Mouse (Mus musculus) erythroblast, embryonic 14.5 days (primary cell): ENCODE measurements around the gene Zmym1. TPM values are rescaled to one million over a fixed set of nuclear protein-coding genes. Genes with fewer than 3 reads are reported as not detected.

Experiments
- H3K27me3 ChIP-seq: 2 replicates; pipeline ENCODE4 v1.6.1; 2012; ENCODE audit warnings: inconsistent platforms; ENCODE audit not compliant: control insufficient read depth
- H3K36me3 ChIP-seq: 2 replicates; pipeline ENCODE4 v1.6.1; 2012; ENCODE audit warnings: mild to moderate bottlenecking, inconsistent platforms; ENCODE audit not compliant: control insufficient read depth
- H3K4me1 ChIP-seq: 2 replicates; pipeline ENCODE4 v1.6.1; 2012; ENCODE audit warnings: inconsistent platforms; ENCODE audit not compliant: control insufficient read depth
- H3K4me3 ChIP-seq: replicated peaks from 2 replicates; pipeline ENCODE3; 2012; ENCODE audit warnings: moderate library complexity, mild to moderate bottlenecking, inconsistent platforms
- H3K9me3 ChIP-seq: 2 replicates; pipeline ENCODE4 v1.6.1; 2012; ENCODE audit warnings: low read length, inconsistent platforms, mixed read lengths; ENCODE audit not compliant: control insufficient read depth
- GATA1 ChIP-seq: IDR thresholded peaks from 2 replicates; pipeline ENCODE4 v1.6.1; 2012; ENCODE audit warnings: low read length, inconsistent platforms, mixed read lengths
- TAL1 ChIP-seq: IDR thresholded peaks from 3 replicates; pipeline ENCODE4 v1.6.1; 2012; ENCODE audit warnings: low read length, inconsistent platforms, mixed read lengths
- polyA plus RNA-seq: library from polyadenylated mRNA; stranded (reverse); fragments of >175 nt; gene quantifications from 2 replicates; pipeline ENCODE4 v1.2.3, GENCODE M21; 2012

Zmym1 gene
- polyA plus RNA-seq, 1 experiment, result 0.03 TPM

DNA sequence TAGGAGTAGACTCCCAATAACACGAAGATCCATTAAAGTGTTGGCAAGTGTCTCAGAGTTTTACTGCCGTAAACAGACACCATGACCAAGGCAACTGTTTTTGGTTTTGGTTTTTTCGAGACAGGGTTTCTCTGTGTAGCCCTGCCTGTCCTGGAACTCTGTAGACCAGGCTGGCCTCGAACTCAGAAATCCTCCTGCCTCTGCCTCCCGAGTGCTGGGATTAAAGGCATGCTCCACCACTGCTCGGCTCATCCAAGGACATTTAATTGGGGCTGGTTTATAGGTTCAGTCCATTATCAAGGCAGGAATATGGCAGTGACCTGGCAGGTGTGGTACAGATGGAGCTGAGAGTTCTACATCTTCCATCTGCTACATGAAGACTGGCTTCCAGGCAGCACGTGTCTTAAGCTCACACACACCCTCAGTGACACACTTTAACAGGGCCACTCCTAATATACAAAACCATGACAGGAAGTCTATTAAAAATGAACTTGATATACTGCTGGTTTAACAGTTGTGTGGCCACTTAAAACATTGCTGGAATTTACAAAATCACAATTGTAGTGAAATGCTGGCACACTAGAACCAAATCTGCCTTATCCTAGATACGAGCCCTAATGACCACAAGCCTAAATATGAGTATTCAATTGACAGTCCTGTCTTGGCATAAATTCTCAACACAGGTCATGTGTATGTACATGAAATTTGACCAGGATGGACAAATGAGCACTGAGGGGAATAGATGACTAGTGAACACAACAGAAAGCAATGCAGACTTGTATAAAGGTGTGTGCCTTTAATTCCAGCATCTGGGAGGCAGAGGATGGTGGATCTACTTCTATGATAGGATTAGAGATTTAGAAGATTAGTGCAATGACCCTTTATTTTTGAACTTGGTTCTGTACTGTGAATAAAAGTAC, 22.8 kb downstream of the Zmym1 start:
- peaks cover 96% of the 10 kb centered on the region for H3K36me3 ChIP-seq
- TF ChIP-seq GATA1, result no peak
- TF ChIP-seq TAL1, result no peak
- no peaks in the 10 kb centered on the region for H3K4me1 ChIP-seq

DNA sequence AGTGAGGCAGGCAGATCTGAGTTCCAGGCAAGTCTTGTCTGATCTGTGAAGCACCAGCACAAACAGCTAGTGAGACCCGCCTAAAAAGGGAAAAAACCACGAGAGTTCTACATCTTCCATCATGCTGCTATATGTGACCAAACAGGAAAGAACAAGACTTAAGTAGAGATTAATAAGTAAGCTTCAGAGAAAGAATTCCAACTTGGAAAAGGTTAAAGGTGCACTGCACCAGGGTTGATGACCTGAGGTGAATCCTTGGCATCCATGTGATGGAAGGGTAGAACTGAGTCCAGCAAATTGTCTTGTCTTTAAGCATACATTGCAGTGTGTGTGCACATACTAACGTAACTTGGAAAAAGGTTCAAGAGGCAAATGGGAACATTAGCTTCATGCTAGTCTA, 23.8 kb downstream of the Zmym1 start:
- no peaks in the 10 kb centered on the region for H3K9me3 ChIP-seq
- no peaks in the 10 kb centered on the region for H3K27me3 ChIP-seq
- H3K4me3 ChIP-seq, result no peak overlapping the region
- H3K36me3 ChIP-seq, result peaks cover 98% of the 10 kb centered on the region
- no peak for TF ChIP-seq GATA1
- TF ChIP-seq TAL1, result no peak
- H3K4me1 ChIP-seq, result peaks cover 2% of the 10 kb centered on the region

More for the DNA sequence above, 22.8 kb downstream of the Zmym1 start:
- no peaks in the 10 kb centered on the region for H3K27me3 ChIP-seq
- H3K9me3 ChIP-seq, result no peaks in the 10 kb centered on the region
- H3K4me3 ChIP-seq, result no peak overlapping the region

DNA sequence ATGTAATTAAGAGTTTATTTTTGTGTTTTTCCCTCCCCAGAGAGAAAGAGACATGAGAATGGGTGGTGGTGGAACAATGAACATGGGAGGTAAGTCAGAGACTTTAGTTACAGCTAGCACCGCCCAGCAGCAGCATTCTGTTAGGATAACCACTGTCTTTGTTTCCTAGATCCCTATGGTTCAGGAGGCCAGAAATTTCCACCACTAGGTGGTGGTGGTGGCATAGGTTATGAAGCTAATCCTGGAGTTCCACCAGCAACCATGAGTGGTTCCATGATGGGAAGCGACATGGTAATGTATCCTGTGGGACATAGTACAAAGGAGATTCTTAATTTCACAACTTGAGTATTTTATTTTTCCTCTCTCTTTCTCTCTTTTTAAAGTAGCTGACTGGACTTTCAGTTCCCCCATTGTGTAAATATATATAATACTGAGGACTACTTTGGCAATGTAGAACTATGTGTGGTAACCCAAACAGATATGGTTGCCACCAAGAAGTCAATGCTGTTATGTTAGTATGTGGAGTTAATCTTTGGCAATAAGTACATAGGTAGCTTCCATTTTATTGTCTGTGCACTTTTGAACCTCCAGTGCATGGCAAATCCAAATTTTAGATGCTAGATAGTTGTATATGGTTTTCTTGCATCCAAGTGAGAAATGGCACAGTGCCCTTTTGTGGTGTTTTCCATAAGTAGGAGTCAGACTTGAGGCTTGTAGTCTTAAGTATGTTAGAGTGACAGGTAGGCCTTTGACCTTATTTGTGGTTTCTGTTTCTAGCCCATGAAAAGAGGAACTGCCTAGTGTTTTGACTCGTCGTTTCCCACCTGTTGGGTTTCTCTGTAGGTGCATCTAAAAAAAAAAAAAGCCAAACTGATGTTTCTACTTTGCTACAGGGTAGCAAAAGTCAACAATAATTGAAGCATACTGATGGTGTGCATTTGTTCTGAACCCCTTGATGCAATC, 33.4 kb downstream of the Zmym1 start:
- TF ChIP-seq GATA1, result no peak
- TF ChIP-seq TAL1, result no peak
- H3K36me3 ChIP-seq, result peaks cover 100% of the 10 kb centered on the region

DNA sequence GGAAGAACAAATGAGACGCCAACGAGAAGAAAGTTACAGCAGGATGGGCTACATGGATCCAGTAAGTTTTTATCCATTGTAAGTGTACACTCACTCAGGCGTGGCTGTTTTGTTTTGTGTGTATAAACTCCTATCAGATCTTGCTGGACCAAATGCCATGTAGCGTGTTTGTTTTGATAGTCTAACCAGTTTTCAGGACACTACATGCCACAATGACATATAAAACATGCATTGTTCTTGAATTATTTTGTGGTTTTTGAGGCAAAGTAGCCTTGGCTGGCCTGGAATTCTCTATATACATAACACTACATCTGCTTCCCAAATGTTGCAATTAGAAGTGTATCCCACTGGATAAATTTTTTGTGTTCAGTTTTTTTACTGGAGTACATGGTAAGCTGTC, 34.1 kb downstream of the Zmym1 start:
- H3K27me3 ChIP-seq, result no peaks in the 10 kb centered on the region
- no peak overlapping the region for H3K4me3 ChIP-seq
- peaks cover 34% of the 10 kb centered on the region for H3K4me1 ChIP-seq
- peaks cover 97% of the 10 kb centered on the region for H3K36me3 ChIP-seq
- TF ChIP-seq TAL1, result no peak
- TF ChIP-seq GATA1, result no peak
- no peaks in the 10 kb centered on the region for H3K9me3 ChIP-seq

More for the DNA sequence above, 33.4 kb downstream of the Zmym1 start:
- no peaks in the 10 kb centered on the region for H3K27me3 ChIP-seq
- no peak overlapping the region for H3K4me3 ChIP-seq
- H3K9me3 ChIP-seq, result no peaks in the 10 kb centered on the region
- H3K4me1 ChIP-seq, result peaks cover 35% of the 10 kb centered on the region

DNA sequence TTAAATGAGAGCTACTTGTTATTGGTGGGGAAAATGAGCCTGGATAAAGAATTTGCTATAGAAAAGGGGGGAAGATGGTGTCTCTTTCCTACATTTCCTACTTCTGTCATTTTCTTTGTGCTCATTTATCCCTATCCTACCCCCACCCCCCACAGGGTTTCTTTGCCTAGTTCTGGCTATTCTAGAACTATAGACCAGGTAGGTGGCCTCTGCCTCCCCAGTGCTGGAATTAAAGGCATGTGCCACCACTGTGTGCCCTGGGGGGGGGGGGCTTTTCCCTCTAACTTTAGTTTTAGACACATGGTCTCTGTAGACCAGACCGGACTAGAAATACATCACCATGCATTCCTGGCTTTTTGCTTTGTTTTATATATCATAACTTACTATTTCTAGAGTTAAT, 36.7 kb downstream of the Zmym1 start:
- TF ChIP-seq TAL1, result no peak
- TF ChIP-seq GATA1, result no peak
- peaks cover 71% of the 10 kb centered on the region for H3K36me3 ChIP-seq
- H3K9me3 ChIP-seq, result no peaks in the 10 kb centered on the region
- H3K27me3 ChIP-seq, result no peaks in the 10 kb centered on the region
- peaks cover 48% of the 10 kb centered on the region for H3K4me1 ChIP-seq
- peak overlapping the region; percentile 99 for H3K4me3 ChIP-seq

DNA sequence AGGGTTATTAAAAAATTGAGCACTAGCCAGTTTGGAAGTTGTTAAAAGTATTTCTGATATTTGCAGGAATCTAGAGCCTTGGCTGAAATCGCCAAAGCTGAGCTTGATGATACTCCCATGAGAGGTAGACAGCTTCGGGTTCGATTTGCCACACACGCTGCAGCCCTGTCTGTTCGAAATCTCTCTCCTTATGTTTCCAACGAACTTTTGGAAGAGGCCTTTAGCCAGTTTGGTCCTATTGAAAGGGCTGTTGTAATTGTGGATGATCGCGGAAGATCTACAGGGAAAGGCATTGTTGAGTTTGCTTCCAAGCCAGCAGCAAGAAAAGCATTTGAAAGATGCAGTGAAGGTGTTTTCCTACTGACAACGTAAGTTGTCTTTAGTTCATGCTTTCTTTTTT, 37.8 kb downstream of the Zmym1 start:
- Histone ChIP-seq H3K36me3 (peaks cover 60% of the 10 kb centered on the region), H3K4me3 (peak overlapping the region; percentile 99), H3K27me3 (no peaks in the 10 kb centered on the region), H3K9me3 (no peaks in the 10 kb centered on the region), H3K4me1 (peaks cover 48% of the 10 kb centered on the region)
- TF ChIP-seq TAL1 (no peak), GATA1 (no peak)

DNA sequence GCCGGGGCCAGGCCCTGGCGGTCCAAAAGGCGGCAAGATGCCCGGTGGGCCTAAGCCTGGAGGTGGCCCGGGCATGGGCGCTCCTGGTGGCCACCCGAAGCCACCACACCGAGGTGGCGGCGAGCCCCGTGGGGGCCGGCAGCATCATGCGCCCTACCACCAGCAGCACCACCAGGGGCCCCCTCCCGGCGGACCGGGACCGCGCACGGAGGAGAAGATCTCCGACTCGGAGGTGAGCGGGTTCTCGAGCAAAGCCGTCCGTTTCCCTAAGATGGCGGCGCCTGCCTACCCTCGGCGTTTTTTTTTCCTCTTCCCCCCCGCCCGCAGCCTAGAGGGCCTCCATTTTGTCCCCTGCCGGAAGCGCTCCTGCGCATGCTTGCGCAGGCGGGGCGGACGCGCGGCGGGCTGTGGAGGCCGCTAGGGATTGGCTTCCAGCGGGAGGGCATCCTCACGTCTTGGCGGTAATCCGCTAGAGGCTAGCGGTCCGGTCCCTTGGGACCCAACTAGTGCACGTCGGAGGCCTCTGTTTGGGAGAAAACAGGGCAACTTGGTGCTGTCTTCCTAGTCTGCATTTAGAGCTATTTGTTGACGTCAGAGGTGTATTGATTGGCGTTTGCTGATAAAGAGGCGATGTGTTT, 38.8 kb downstream of the Zmym1 start:
- TF ChIP-seq GATA1 (peak; percentile 70), TAL1 (no peak)
- Histone ChIP-seq H3K9me3 (no peaks in the 10 kb centered on the region), H3K4me3 (peak overlapping the region; percentile 99), H3K27me3 (no peaks in the 10 kb centered on the region), H3K36me3 (peaks cover 49% of the 10 kb centered on the region), H3K4me1 (peaks cover 42% of the 10 kb centered on the region)

DNA sequence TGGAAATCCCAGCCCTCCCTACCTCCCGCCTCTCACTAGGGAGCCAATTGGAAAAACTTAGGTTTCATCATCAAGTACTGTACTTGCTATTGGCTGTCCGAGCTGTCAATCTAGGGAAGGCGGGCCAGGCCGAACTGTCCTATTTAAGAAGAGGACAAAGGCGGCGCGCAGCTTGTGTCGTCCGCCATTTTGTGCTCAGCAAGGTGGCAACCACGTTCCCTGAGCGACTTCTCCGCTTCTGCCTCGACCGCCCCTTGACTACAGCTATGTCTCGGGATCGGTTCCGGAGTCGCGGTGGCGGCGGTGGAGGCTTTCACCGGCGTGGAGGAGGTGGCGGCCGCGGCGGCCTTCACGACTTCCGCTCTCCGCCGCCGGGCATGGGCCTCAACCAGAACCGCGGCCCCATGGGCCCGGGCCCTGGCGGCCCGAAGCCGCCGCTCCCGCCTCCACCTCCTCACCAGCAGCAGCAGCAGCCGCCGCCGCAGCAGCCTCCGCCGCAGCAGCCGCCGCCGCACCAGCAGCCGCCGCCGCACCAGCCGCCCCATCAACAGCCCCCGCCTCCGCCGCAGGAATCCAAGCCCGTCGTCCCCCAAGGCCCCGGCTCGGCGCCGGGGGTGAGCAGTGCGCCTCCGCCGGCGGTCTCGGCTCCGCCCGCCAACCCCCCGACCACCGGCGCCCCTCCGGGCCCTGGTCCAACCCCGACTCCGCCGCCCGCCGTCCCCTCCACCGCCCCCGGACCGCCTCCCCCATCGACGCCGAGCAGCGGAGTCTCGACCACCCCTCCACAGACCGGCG, 39.6 kb downstream of the Zmym1 start, which contains the start of gene Sfpq:
Sfpq (plus strand) TSS at position 174 of the 795 bp plus-strand sequence.
- H3K4me3 ChIP-seq, result peak within 1 kb of the TSS; percentile 99
- no peaks in the 10 kb centered on the region for H3K9me3 ChIP-seq
- peaks cover 42% of the 10 kb centered on the region for H3K36me3 ChIP-seq
- no peak for TF ChIP-seq TAL1
- no peak for TF ChIP-seq GATA1
- peaks cover 36% of the 10 kb centered on the region for H3K4me1 ChIP-seq
- no peaks in the 10 kb centered on the region for H3K27me3 ChIP-seq
